Mouse (Mus musculus): ENCODE measurements around the gene Gcnt7.

The Gcnt7 gene

GRCm38 (mm10) chr2:172458496-172458895 lies at the start of gene Gcnt7:
Gene Gcnt7, minus strand, starts transcription at chr2:172458596.
- no peak for DNase-seq

- no peak for DNase-seq
These were observed 47.7 kb upstream of the Gcnt7 start for GRCm38 (mm10) chr2:172506121-172506520.

GRCm38 (mm10) chr2:172502168-172502567 lies 43.8 kb upstream of the Gcnt7 start:
- no peak for DNase-seq

GRCm38 (mm10) chr2:172501341-172501740 lies 42.9 kb upstream of the Gcnt7 start:
- DNase-seq, result peak; percentile 52

GRCm38 (mm10) chr2:172500752-172501316 lies 42.4 kb upstream of the Gcnt7 start:
- peak; percentile 29 for DNase-seq

- no peak for DNase-seq
These were observed 40.4 kb upstream of the Gcnt7 start for GRCm38 (mm10) chr2:172498823-172499222.

GRCm38 (mm10) chr2:172496736-172497345 lies 38.4 kb upstream of the Gcnt7 start:
- no peak for DNase-seq

GRCm38 (mm10) chr2:172484696-172485370 lies 26.4 kb upstream of the Gcnt7 start:
- DNase-seq, result no peak

- no peak for DNase-seq
These were observed 25.5 kb upstream of the Gcnt7 start for GRCm38 (mm10) chr2:172483766-172484413.

GRCm38 (mm10) chr2:172481654-172482385 lies 23.4 kb upstream of the Gcnt7 start:
- no peak for DNase-seq

GRCm38 (mm10) chr2:172480296-172480695 lies 21.9 kb upstream of the Gcnt7 start:
- no peak for DNase-seq

GRCm38 (mm10) chr2:172477860-172478259 lies 19.5 kb upstream of the Gcnt7 start:
- peak; percentile 17 for DNase-seq

GRCm38 (mm10) chr2:172477350-172477749 lies 19.0 kb upstream of the Gcnt7 start:
- no peak for DNase-seq

- DNase-seq, result no peak
These were observed 18.4 kb upstream of the Gcnt7 start for GRCm38 (mm10) chr2:172476707-172477260.

GRCm38 (mm10) chr2:172474970-172475369 lies 16.6 kb upstream of the Gcnt7 start:
- DNase-seq, result peak; percentile 50

GRCm38 (mm10) chr2:172473591-172473990 lies 15.2 kb upstream of the Gcnt7 start:
- no peak for DNase-seq

- no peak for DNase-seq
These were observed 13.9 kb upstream of the Gcnt7 start, which contains the start of gene Fam209 for GRCm38 (mm10) chr2:172472318-172472717. Gene Fam209, plus strand, starts transcription at chr2:172472520.

- no peak for DNase-seq
These were observed 10.0 kb upstream of the Gcnt7 start for GRCm38 (mm10) chr2:172468346-172468819.

GRCm38 (mm10) chr2:172467206-172467605 lies 8.8 kb upstream of the Gcnt7 start:
- DNase-seq, result no peak

- no peak for DNase-seq
These were observed 8.2 kb upstream of the Gcnt7 start for GRCm38 (mm10) chr2:172466427-172467132.

GRCm38 (mm10) chr2:172462813-172463212 lies 4.4 kb upstream of the Gcnt7 start:
- no peak for DNase-seq

GRCm38 (mm10) chr2:172460647-172461046 lies 2.3 kb upstream of the Gcnt7 start:
- no peak for DNase-seq

All from liver (tissue).